Mouse (Mus musculus) limb, embryonic 15.5 days (tissue): Measurements from ENCODE around the gene Draxin. TPM values are rescaled to one million over a fixed set of nuclear protein-coding genes. Genes with fewer than 3 reads are reported as not detected.

Source experiments
- ATAC-seq: fragments of 200-750 bp; cut with Nextera tagmentation; 2 replicates; pipeline ENCODE4 v1.8.0; 2017; ENCODE audit warnings: low read depth, moderate TSS enrichment; ENCODE audit not compliant: insufficient number of reproducible peaks, low FRiP score, low TSS enrichment
- H3K27ac ChIP-seq: fragments of 300-500 bp; sonication (generic); 2 replicates; pipeline ENCODE4 v1.5.1; 2015; ENCODE audit warnings: moderate library complexity, mild to moderate bottlenecking, inconsistent platforms
- H3K27me3 ChIP-seq: fragments of 300-500 bp; sonication (generic); 2 replicates; pipeline ENCODE4 v1.6.1; 2015; ENCODE audit warnings: inconsistent platforms
- H3K36me3 ChIP-seq: fragments of 300-500 bp; sonication (generic); 2 replicates; pipeline ENCODE4 v1.6.1; 2015; ENCODE audit warnings: inconsistent platforms
- H3K4me1 ChIP-seq: fragments of 300-500 bp; sonication (generic); 2 replicates; pipeline ENCODE4 v1.6.1; 2015; ENCODE audit warnings: inconsistent platforms
- H3K4me2 ChIP-seq: fragments of 300-500 bp; sonication (generic); 2 replicates; pipeline ENCODE4 v1.6.1; 2015; ENCODE audit warnings: mild to moderate bottlenecking, inconsistent platforms
- H3K4me3 ChIP-seq: fragments of 300-500 bp; sonication (generic); 2 replicates; pipeline ENCODE4 v1.5.1; 2015; ENCODE audit warnings: mild to moderate bottlenecking, inconsistent platforms
- H3K9ac ChIP-seq: fragments of 300-500 bp; sonication (generic); 2 replicates; pipeline ENCODE4 v1.6.1; 2015; ENCODE audit warnings: inconsistent platforms
- H3K9me3 ChIP-seq: fragments of 300-500 bp; sonication (generic); 2 replicates; pipeline ENCODE4 v1.6.1; 2016; ENCODE audit warnings: inconsistent platforms
- WGBS: fragments of 180-500 bp; shearing (Covaris S2); methylation state at CpG from one replicate; pipeline ENCODE4 v1.1.7; 2015; 5-methylcytosine and 5-hydroxymethylcytosine counted together
- polyA plus RNA-seq: library from polyadenylated mRNA; unstranded; fragments of >200 nt; fragmentation: Nextera tagmentation; extraction: Ambion mirVana; gene quantifications from 2 replicates; pipeline ENCODE4 v1.2.1, GENCODE M21; 2015

Draxin gene
- polyA plus RNA-seq, 1 experiment from 2014 or later, result 0.29 TPM

- 37% methylated on average over 7 of the region's 7 CpGs for WGBS
- Histone ChIP-seq H3K9me3 (no peaks in the 10 kb centered on the region), H3K27me3 (no peaks in the 10 kb centered on the region), H3K36me3 (peaks cover 21% of the 10 kb centered on the region), H3K4me2 (no peak overlapping the region), H3K4me3 (no peak overlapping the region), H3K9ac (no peak overlapping the region), H3K27ac (no peak overlapping the region), H3K4me1 (peaks cover 23% of the 10 kb centered on the region; the same call in 1 of the 2 replicates)
- ATAC-seq, result no peak
Observed at GRCm38 (mm10) chr4:148150242-148150641, 19.7 kb upstream of the Draxin start.

GRCm38 (mm10) chr4:148149540-148149939, 19.0 kb upstream of the Draxin start:
- Histone ChIP-seq H3K27ac (no peak overlapping the region), H3K4me1 (peaks cover 23% of the 10 kb centered on the region; the same call in 1 of the 2 replicates), H3K27me3 (no peaks in the 10 kb centered on the region), H3K9me3 (no peaks in the 10 kb centered on the region), H3K36me3 (peaks cover 25% of the 10 kb centered on the region), H3K4me2 (no peak overlapping the region), H3K4me3 (no peak overlapping the region), H3K9ac (no peak overlapping the region)
- no peak for ATAC-seq
- 45% methylated on average over 12 of the region's 12 CpGs for WGBS

GRCm38 (mm10) chr4:148147714-148148113, 17.2 kb upstream of the Draxin start:
- H3K9me3 ChIP-seq, result no peaks in the 10 kb centered on the region
- no peak for ATAC-seq
- peaks cover 23% of the 10 kb centered on the region; the same call in 1 of the 2 replicates for H3K4me1 ChIP-seq
- H3K27me3 ChIP-seq, result no peaks in the 10 kb centered on the region
- peaks cover 25% of the 10 kb centered on the region for H3K36me3 ChIP-seq
- H3K9ac ChIP-seq, result no peak overlapping the region
- no peak overlapping the region for H3K4me2 ChIP-seq
- WGBS, result 91% methylated on average over 2 of the region's 2 CpGs
- no peak overlapping the region for H3K27ac ChIP-seq
- H3K4me3 ChIP-seq, result no peak overlapping the region

GRCm38 (mm10) chr4:148143721-148144120, 13.2 kb upstream of the Draxin start:
- Histone ChIP-seq H3K9me3 (no peaks in the 10 kb centered on the region), H3K4me2 (no peak overlapping the region), H3K4me3 (no peak overlapping the region), H3K27me3 (peaks cover 1% of the 10 kb centered on the region; the same call in 1 of the 2 replicates), H3K4me1 (peaks cover 12% of the 10 kb centered on the region; the same call in 1 of the 2 replicates), H3K9ac (no peak overlapping the region), H3K36me3 (peaks cover 25% of the 10 kb centered on the region), H3K27ac (no peak overlapping the region)
- ATAC-seq, result no peak
- 86% methylated on average over 5 of the region's 5 CpGs for WGBS

- Histone ChIP-seq H3K4me2 (peak overlapping the region; percentile 90), H3K27ac (peak overlapping the region; percentile 93), H3K4me1 (peaks cover 12% of the 10 kb centered on the region; the same call in 1 of the 2 replicates), H3K9me3 (no peaks in the 10 kb centered on the region), H3K27me3 (peaks cover 7% of the 10 kb centered on the region; the same call in 1 of the 2 replicates), H3K4me3 (peak overlapping the region; percentile 77), H3K9ac (peak overlapping the region; percentile 55), H3K36me3 (peaks cover 6% of the 10 kb centered on the region)
- WGBS, result under 1% methylated on average over 65 of the region's 65 CpGs
- peak; percentile 92 for ATAC-seq
Observed at GRCm38 (mm10) chr4:148140098-148141011, 9.9 kb upstream of the Draxin start.

- 1% methylated on average over 12 of the region's 12 CpGs for WGBS
- peak overlapping the region; percentile 93 for H3K27ac ChIP-seq
- H3K36me3 ChIP-seq, result 0 out of 2 replicates have a peak, but pooled peaks cover 2% of the 10 kb centered on the region
- H3K27me3 ChIP-seq, result peaks cover 7% of the 10 kb centered on the region; the same call in 1 of the 2 replicates
- peaks cover 12% of the 10 kb centered on the region; the same call in 1 of the 2 replicates for H3K4me1 ChIP-seq
- peak overlapping the region; percentile 55 for H3K9ac ChIP-seq
- ATAC-seq, result no peak
- H3K9me3 ChIP-seq, result no peaks in the 10 kb centered on the region
- peak overlapping the region; percentile 90 for H3K4me2 ChIP-seq
- H3K4me3 ChIP-seq, result peak overlapping the region; percentile 77
Observed at GRCm38 (mm10) chr4:148139767-148140097, 9.2 kb upstream of the Draxin start.

GRCm38 (mm10) chr4:148137503-148137902, 7.0 kb upstream of the Draxin start:
- Histone ChIP-seq H3K4me2 (no peak overlapping the region), H3K27ac (no peak overlapping the region), H3K27me3 (peaks cover 7% of the 10 kb centered on the region; the same call in 1 of the 2 replicates), H3K36me3 (no peaks in the 10 kb centered on the region), H3K4me3 (no peak overlapping the region), H3K9me3 (no peaks in the 10 kb centered on the region), H3K4me1 (peaks cover 12% of the 10 kb centered on the region; the same call in 1 of the 2 replicates), H3K9ac (no peak overlapping the region)
- 76% methylated on average over 8 of the region's 8 CpGs for WGBS
- no peak for ATAC-seq

GRCm38 (mm10) chr4:148134988-148135387, 4.5 kb upstream of the Draxin start:
- no peak for ATAC-seq
- 83% methylated on average over 8 of the region's 8 CpGs for WGBS
- H3K4me3 ChIP-seq, result no peak overlapping the region
- H3K9ac ChIP-seq, result no peak overlapping the region
- no peaks in the 10 kb centered on the region for H3K9me3 ChIP-seq
- no peak overlapping the region for H3K27ac ChIP-seq
- H3K4me1 ChIP-seq, result peaks cover 24% of the 10 kb centered on the region
- H3K4me2 ChIP-seq, result no peak overlapping the region
- H3K27me3 ChIP-seq, result peaks cover 28% of the 10 kb centered on the region
- no peaks in the 10 kb centered on the region for H3K36me3 ChIP-seq

- H3K36me3 ChIP-seq, result no peaks in the 10 kb centered on the region
- no peak for ATAC-seq
- H3K27ac ChIP-seq, result no peak overlapping the region
- 2% methylated on average over 21 of the region's 21 CpGs for WGBS
- H3K27me3 ChIP-seq, result peaks cover 40% of the 10 kb centered on the region
- peak overlapping the region; percentile 96 for H3K4me2 ChIP-seq
- H3K9ac ChIP-seq, result peak overlapping the region; percentile 35; the same call in 1 of the 2 replicates
- peaks cover 18% of the 10 kb centered on the region for H3K4me1 ChIP-seq
- H3K9me3 ChIP-seq, result no peaks in the 10 kb centered on the region
- peak overlapping the region; percentile 69 for H3K4me3 ChIP-seq
Observed at GRCm38 (mm10) chr4:148131497-148132081, 1.1 kb upstream of the Draxin start.

- no peaks in the 10 kb centered on the region for H3K9me3 ChIP-seq
- peaks cover 40% of the 10 kb centered on the region for H3K27me3 ChIP-seq
- WGBS, result 2% methylated on average over 18 of the region's 18 CpGs
- peak within 1 kb of the TSS; percentile 43; the same call in 1 of the 2 replicates for H3K27ac ChIP-seq
- H3K4me1 ChIP-seq, result peaks cover 18% of the 10 kb centered on the region
- H3K4me2 ChIP-seq, result peak within 1 kb of the TSS; percentile 96
- no peak for ATAC-seq
- H3K4me3 ChIP-seq, result peak within 1 kb of the TSS; percentile 69
- peak within 1 kb of the TSS; percentile 39 for H3K9ac ChIP-seq
- H3K36me3 ChIP-seq, result no peaks in the 10 kb centered on the region
Observed at GRCm38 (mm10) chr4:148130133-148130532, 365 bp downstream of the Draxin start, which contains the start of gene Mad2l2. Mad2l2 (plus strand) TSS chr4:148130384.

- Histone ChIP-seq H3K27me3 (peaks cover 40% of the 10 kb centered on the region), H3K9me3 (no peaks in the 10 kb centered on the region), H3K36me3 (no peaks in the 10 kb centered on the region), H3K9ac (no peak overlapping the region), H3K4me1 (peaks cover 18% of the 10 kb centered on the region), H3K27ac (no peak overlapping the region), H3K4me2 (no peak overlapping the region), H3K4me3 (no peak overlapping the region)
- ATAC-seq, result no peak
- WGBS, result 59% methylated on average over 2 of the region's 2 CpGs
Observed at GRCm38 (mm10) chr4:148128672-148129071, 1.8 kb downstream of the Draxin start.

- H3K27ac ChIP-seq, result no peak overlapping the region
- no peaks in the 10 kb centered on the region for H3K36me3 ChIP-seq
- WGBS, result 63% methylated on average over 1 of the region's 1 CpGs
- no peak overlapping the region for H3K9ac ChIP-seq
- H3K4me1 ChIP-seq, result peaks cover 18% of the 10 kb centered on the region
- no peak for ATAC-seq
- no peak overlapping the region for H3K4me2 ChIP-seq
- peaks cover 40% of the 10 kb centered on the region for H3K27me3 ChIP-seq
- H3K4me3 ChIP-seq, result no peak overlapping the region
- H3K9me3 ChIP-seq, result no peaks in the 10 kb centered on the region
Observed at GRCm38 (mm10) chr4:148128241-148128640, 2.3 kb downstream of the Draxin start.
